Mouse (Mus musculus) left cerebral cortex, adult 2 months (tissue): ENCODE data around the gene Rpsa. TPM values are rescaled to one million over a fixed set of nuclear protein-coding genes. Genes with fewer than 3 reads are reported as not detected.

Source experiments
- DNase-seq, 2 experiments: peaks; one replicate each; pipeline ENCODE4 v3.0.0; 2021 to 2022; ENCODE audit warnings: low spot score in 2 of 2, mixed read lengths in 1 of 2; ENCODE audit errors: extremely low spot score in 1 of 2
- H3K27ac ChIP-seq: fragments of 200-600 bp; 2 replicates; pipeline ENCODE4 v1.8.1; 2022
- H3K4me3 ChIP-seq: fragments of 200-600 bp; 2 replicates; pipeline ENCODE4 v1.8.1; 2022
- CTCF ChIP-seq: fragments of 200-600 bp; IDR thresholded peaks from 2 replicates; pipeline ENCODE4 v1.8.1; 2022; ENCODE audit warnings: antibody characterized with exemption, mild to moderate bottlenecking, moderate library complexity
- intact Hi-C: fragments of 180-260 bp; cut with DNase I; formaldehyde crosslinking; loops from one replicate; pipeline ENCODE4 v1.15.1; 2025
- total RNA-seq, 2 experiments: library from RNA; stranded (reverse); gene quantifications; 2 replicates each; pipeline ENCODE4 v1.2.3; 2021

Rpsa gene
- total RNA-seq, 2 experiments from 2014 or later, result 398 to 400 TPM

DNA sequence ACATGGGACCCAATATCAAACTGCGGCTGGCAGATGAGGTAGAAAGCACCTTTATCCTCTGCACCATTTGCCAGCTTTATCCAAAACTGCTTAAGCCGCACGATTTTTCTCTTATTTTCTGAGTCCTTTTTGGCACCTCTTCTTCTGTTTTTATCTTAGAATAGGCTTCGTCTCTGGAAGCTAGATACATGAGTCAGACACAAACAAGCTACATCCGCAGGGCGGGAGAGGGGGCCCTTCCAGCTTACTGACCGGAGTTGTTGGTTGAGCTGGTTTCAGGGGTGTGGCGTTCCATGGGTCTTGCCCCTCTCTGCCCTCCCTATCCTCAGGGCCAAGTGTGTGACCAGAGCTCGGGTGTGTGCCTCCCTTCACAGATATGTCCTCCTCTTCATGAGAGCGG lies 51.3 kb downstream of the Rpsa start:
- DNase-seq, result no peak
- Histone ChIP-seq H3K4me3 (no peak overlapping the region), H3K27ac (peak overlapping the region; percentile 53; the same call in 1 of the 2 replicates)
- intact Hi-C loops, result no loop called here
- TF ChIP-seq CTCF, result no peak

Other genes with a start within 250 kb of the Rpsa start
- 10 to 100 TPM; 79.3 to 85.8 TPM for gene Wdr48, start 232.8 kb upstream of the Rpsa start, total RNA-seq
- 10 to 100 TPM; 30.7 to 38.0 TPM for gene Gorasp1, start 190.1 kb upstream of the Rpsa start, total RNA-seq
- gene Ttc21a, start 190.1 kb upstream of the Rpsa start, total RNA-seq, result under 1 TPM; 0.45 to 0.77 TPM
- gene Csrnp1, start 143.0 kb upstream of the Rpsa start, total RNA-seq, result 10 to 100 TPM; 28.7 to 31.3 TPM
- under 1 TPM; 0.14 to 0.20 TPM for gene Xirp1, start 104.1 kb upstream of the Rpsa start, total RNA-seq
- gene Cx3cr1, start 57.8 kb upstream of the Rpsa start, total RNA-seq, result 10 to 100 TPM; 28.6 to 30.9 TPM
- not detected for gene Ccr8, start 35.6 kb upstream of the Rpsa start, total RNA-seq
- gene Slc25a38, start 17.3 kb upstream of the Rpsa start, total RNA-seq, result 10 to 100 TPM; 24.3 to 24.9 TPM
- 100 to 1,000 TPM; 177 to 214 TPM for gene Mobp, start 22.0 kb downstream of the Rpsa start, total RNA-seq
- gene Myrip, start 173.8 kb downstream of the Rpsa start, total RNA-seq, result 10 to 100 TPM; 86.1 to 91.1 TPM